Mouse (Mus musculus): ENCODE data around the gene Lmo3.

DNA sequence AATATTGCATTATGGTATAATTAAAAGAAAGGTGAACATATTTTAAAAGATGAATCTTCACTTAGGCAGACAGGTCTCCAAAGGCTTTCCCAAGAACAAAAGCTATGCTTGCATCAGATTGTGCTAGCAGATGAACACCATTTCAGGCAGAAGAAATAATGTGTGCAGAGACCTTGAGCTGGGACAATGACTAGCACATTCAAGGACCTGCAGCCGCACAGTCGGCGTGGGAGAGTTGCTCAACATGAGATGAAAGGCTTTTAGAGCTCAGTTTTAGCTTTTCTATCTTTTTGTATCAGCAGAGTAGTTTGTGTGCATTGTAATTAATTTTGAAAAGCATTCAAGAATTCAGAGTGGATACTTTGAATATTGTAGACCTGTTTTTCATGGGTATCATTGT, 36.6 kb upstream of the Lmo3 start:
- TF ChIP-seq CTCF (IDR thresholded peaks at IDR 0.05; ENCODE audit: insufficient read depth, low read depth, low read length) (no peak), POLR2A (IDR thresholded peaks at IDR 0.05; ENCODE audit: insufficient read depth, low read depth, low read length) (no peak)

All from olfactory bulb, adult 2 months (tissue).